20 mouse cellular contexts compared by ENCODE assay signal in genomic region chr17:83753112-83753899, GRCm38 (mm10). TPM values are rescaled to one million over a fixed set of nuclear protein-coding genes. Genes with fewer than 3 reads are reported as not detected.
A peak's percentile ranks its signal among the peaks of the same experiment; 100 is the strongest.
DNase-seq lines count a peak whose midpoint lies in the region; ATAC-seq and TF ChIP-seq lines count a peak whose summit lies in the region.
"Had no signal": no experiment of that assay in that cellular context is flagged by ENCODE, and none has a peak within 500 bp of the region (broad histone marks: within the 10 kb centered on the region; RNA-seq: fewer than 3 reads in every experiment).

No protein-coding gene starts in this region.

- TF ChIP-seq CTCF in midbrain, postnatal 0 days (IDR thresholded peaks at IDR 0.05) = no peak
- TF ChIP-seq CTCF in forebrain, postnatal 0 days (IDR thresholded peaks at IDR 0.05; ENCODE audit: low read depth) = no peak

- H3K9me3 ChIP-seq in forebrain, embryonic 13.5 days (replicated peaks) = no peaks in the 10 kb centered on the region
- H3K9me3 ChIP-seq in forebrain, embryonic 11.5 days (ENCODE audit: control insufficient read depth, low read length) = no peaks in the 10 kb centered on the region
- H3K9me3 ChIP-seq in midbrain, embryonic 12.5 days = no peaks in the 10 kb centered on the region
- H3K9me3 ChIP-seq in midbrain, postnatal 0 days (ENCODE audit: low read length) = no peaks in the 10 kb centered on the region
- no peaks in the 10 kb centered on the region for H3K9me3 ChIP-seq in forebrain, postnatal 0 days (ENCODE audit: low read length)
- H3K9me3 ChIP-seq: embryonic facial prominence, embryonic 12.5 days; heart, embryonic 10.5 days; intestine, embryonic 15.5 days; liver, embryonic 13.5 days had no signal

- DNase-seq in forebrain, embryonic 11.5 days (ENCODE audit: low spot score) = no peak
- no peak for DNase-seq in midbrain, postnatal 0 days (ENCODE audit: low spot score)
- DNase-seq in forebrain, postnatal 0 days = no peak
- peak; percentile 37 for DNase-seq in retina, postnatal 1 day
- DNase-seq in right cerebral cortex, adult 2 months (ENCODE audit: low spot score in 2 of 2) = no peak
- DNase-seq: adrenal gland, postnatal 14 days; cerebellum, adult 9-11 months; gastrocnemius, adult 2 months; heart, postnatal 4 days; kidney, adult 8-10 months; kidney, postnatal 10 days; liver, embryonic 13.5 days; lung, adult 2 months had no signal

- peak; percentile 79; the same call in 1 of the 2 replicates for ATAC-seq in forebrain, embryonic 13.5 days
- no peak for ATAC-seq in forebrain, embryonic 11.5 days (replicated peaks; ENCODE audit: low FRiP score)
- peak; percentile 19; the same call in 1 of the 2 replicates for ATAC-seq in midbrain, embryonic 12.5 days (ENCODE audit: low FRiP score, low read depth)
- no peak for ATAC-seq in midbrain, postnatal 0 days (ENCODE audit: low FRiP score)
- peak; percentile 16; the same call in 1 of the 2 replicates for ATAC-seq in forebrain, postnatal 0 days
- ATAC-seq in frontal cortex, adult (ENCODE audit: low TSS enrichment) = no peak
- ATAC-seq: intestine, embryonic 15.5 days had no signal

- no peak overlapping the region for H3K4me2 ChIP-seq in forebrain, embryonic 13.5 days
- no peak overlapping the region for H3K4me2 ChIP-seq in forebrain, embryonic 11.5 days (ENCODE audit: low read depth, low read length, severe bottlenecking)
- H3K4me2 ChIP-seq in midbrain, embryonic 12.5 days (replicated peaks) = no peak overlapping the region
- no peak overlapping the region for H3K4me2 ChIP-seq in midbrain, postnatal 0 days (ENCODE audit: low read depth, low read length, poor library complexity, severe bottlenecking)
- H3K4me2 ChIP-seq in forebrain, postnatal 0 days (ENCODE audit: low read depth) = no peak overlapping the region
- H3K4me2 ChIP-seq: embryonic facial prominence, embryonic 12.5 days; intestine, embryonic 15.5 days; liver, embryonic 13.5 days had no signal

- no peaks in the 10 kb centered on the region for H3K27me3 ChIP-seq in forebrain, embryonic 13.5 days
- no peaks in the 10 kb centered on the region for H3K27me3 ChIP-seq in forebrain, embryonic 11.5 days (ENCODE audit: control insufficient read depth, insufficient read depth, low read length)
- H3K27me3 ChIP-seq in midbrain, embryonic 12.5 days = no peaks in the 10 kb centered on the region
- no peaks in the 10 kb centered on the region for H3K27me3 ChIP-seq in midbrain, postnatal 0 days (ENCODE audit: insufficient read depth, low read length)
- no peaks in the 10 kb centered on the region for H3K27me3 ChIP-seq in forebrain, postnatal 0 days (ENCODE audit: insufficient read depth, low read length)
- H3K27me3 ChIP-seq: embryonic facial prominence, embryonic 12.5 days; intestine, embryonic 15.5 days; liver, embryonic 13.5 days had no signal

- peaks cover 20% of the 10 kb centered on the region for H3K36me3 ChIP-seq in forebrain, embryonic 13.5 days (ENCODE audit: poor library complexity, severe bottlenecking)
- H3K36me3 ChIP-seq in forebrain, embryonic 11.5 days (ENCODE audit: control insufficient read depth, insufficient read depth, low read length) = no peaks in the 10 kb centered on the region; the same call in 1 of the 2 replicates
- H3K36me3 ChIP-seq in midbrain, embryonic 12.5 days = peaks cover 10% of the 10 kb centered on the region
- peaks cover 12% of the 10 kb centered on the region; the same call in 1 of the 2 replicates for H3K36me3 ChIP-seq in midbrain, postnatal 0 days (ENCODE audit: insufficient read depth, low read length)
- H3K36me3 ChIP-seq in forebrain, postnatal 0 days (ENCODE audit: insufficient read depth) = peaks cover 3% of the 10 kb centered on the region

- H3K4me1 ChIP-seq in forebrain, embryonic 13.5 days = peaks cover 10% of the 10 kb centered on the region
- H3K4me1 ChIP-seq in forebrain, embryonic 11.5 days (replicated peaks; ENCODE audit: control insufficient read depth, insufficient read depth, low read length) = peaks cover 2% of the 10 kb centered on the region; the same call in 1 of the 2 replicates
- peaks cover 11% of the 10 kb centered on the region for H3K4me1 ChIP-seq in midbrain, embryonic 12.5 days
- no peaks in the 10 kb centered on the region for H3K4me1 ChIP-seq in midbrain, postnatal 0 days (ENCODE audit: insufficient read depth, low read length)
- H3K4me1 ChIP-seq in forebrain, postnatal 0 days (ENCODE audit: insufficient read depth) = no peaks in the 10 kb centered on the region
- H3K4me1 ChIP-seq: intestine, embryonic 15.5 days had no signal

- no peak overlapping the region for H3K27ac ChIP-seq in forebrain, embryonic 13.5 days
- H3K27ac ChIP-seq in forebrain, embryonic 11.5 days (ENCODE audit: low read depth, low read length) = no peak overlapping the region
- H3K27ac ChIP-seq in midbrain, embryonic 12.5 days (replicated peaks) = 0 out of 2 replicates have a peak overlapping the region, but pooled peaks have one; percentile 7
- H3K27ac ChIP-seq in midbrain, postnatal 0 days (ENCODE audit: low read depth, low read length) = no peak overlapping the region
- no peak overlapping the region for H3K27ac ChIP-seq in forebrain, postnatal 0 days (ENCODE audit: low read depth, low read length)
- H3K27ac ChIP-seq: embryonic facial prominence, embryonic 12.5 days; gastrocnemius, adult 2 months; heart, embryonic 10.5 days; intestine, embryonic 15.5 days; left cerebral cortex, adult 2 months; liver, embryonic 13.5 days had no signal

- no peak overlapping the region for H3K4me3 ChIP-seq in forebrain, embryonic 13.5 days
- no peak overlapping the region for H3K4me3 ChIP-seq in forebrain, embryonic 11.5 days (ENCODE audit: low read depth, low read length)
- H3K4me3 ChIP-seq in midbrain, embryonic 12.5 days = no peak overlapping the region
- H3K4me3 ChIP-seq in midbrain, postnatal 0 days (ENCODE audit: low read depth, low read length) = no peak overlapping the region
- no peak overlapping the region for H3K4me3 ChIP-seq in forebrain, postnatal 0 days (ENCODE audit: low read depth, low read length)
- H3K4me3 ChIP-seq: embryonic facial prominence, embryonic 12.5 days; gastrocnemius, adult 2 months; heart, embryonic 10.5 days; intestine, embryonic 15.5 days; left cerebral cortex, adult 2 months; liver, embryonic 13.5 days had no signal

- no peak overlapping the region for H3K9ac ChIP-seq in forebrain, embryonic 13.5 days
- no peak overlapping the region for H3K9ac ChIP-seq in forebrain, embryonic 11.5 days (ENCODE audit: low read length)
- H3K9ac ChIP-seq in midbrain, embryonic 12.5 days (replicated peaks) = no peak overlapping the region
- no peak overlapping the region for H3K9ac ChIP-seq in midbrain, postnatal 0 days (replicated peaks; ENCODE audit: low read length, poor library complexity, severe bottlenecking)
- H3K9ac ChIP-seq in forebrain, postnatal 0 days = no peak overlapping the region
- H3K9ac ChIP-seq: embryonic facial prominence, embryonic 12.5 days; intestine, embryonic 15.5 days; liver, embryonic 13.5 days had no signal

- 32% methylated on average over 11 of the region's 11 CpGs for WGBS in forebrain, embryonic 13.5 days
- WGBS in forebrain, embryonic 11.5 days = 42% methylated on average over 11 of the region's 11 CpGs
- 66% methylated on average over 11 of the region's 11 CpGs for WGBS in midbrain, embryonic 12.5 days
- 60% methylated on average over 11 of the region's 11 CpGs for WGBS in midbrain, postnatal 0 days
- WGBS in forebrain, postnatal 0 days = 35% methylated on average over 11 of the region's 11 CpGs

RNA-seq across cellular contexts. Expression of gene Mta3, which starts 47.3 kb away (rescaled TPM):
- polyA plus RNA-seq in forebrain, embryonic 13.5 days (2015; fragmentation: Nextera tagmentation; extraction: Ambion mirVana) = 28.7 and 30.6 TPM in 2 replicates
- polyA plus RNA-seq in forebrain, embryonic 11.5 days (2014; fragmentation: Nextera tagmentation; extraction: Ambion mirVana) = 32.9 and 38.4 TPM in 2 replicates
- polyA plus RNA-seq in midbrain, embryonic 12.5 days (2016; fragmentation: Nextera tagmentation; extraction: Ambion mirVana) = 34.6 and 36.8 TPM in 2 replicates
- 40.3 and 43.6 TPM in 2 replicates for total RNA-seq in midbrain, postnatal 0 days (2014; rRNA removed)
- 27.3 and 28.9 TPM in 2 replicates for polyA plus RNA-seq in midbrain, postnatal 0 days (2015; fragmentation: Nextera tagmentation; extraction: Ambion mirVana)
- 38.9 and 47.5 TPM in 2 replicates for total RNA-seq in forebrain, postnatal 0 days (2014; rRNA removed)
- polyA plus RNA-seq in forebrain, postnatal 0 days (2015; fragmentation: Nextera tagmentation; extraction: Ambion mirVana) = 28.0 and 35.7 TPM in 2 replicates

Comparison
In these comparisons a context has a peak if more than half of its experiments do, and no peak if none do; other contexts are left out.
1. ATAC-seq: peak in forebrain, embryonic 13.5 days (single experiment), midbrain, embryonic 12.5 days (single experiment) and forebrain, postnatal 0 days (single experiment); none in forebrain, embryonic 11.5 days (single experiment), midbrain, postnatal 0 days (single experiment) and frontal cortex, adult (single experiment).